Mouse (Mus musculus): ENCODE results near the gene Sytl3. TPM values are rescaled to one million over a fixed set of nuclear protein-coding genes. Genes with fewer than 3 reads are reported as not detected.
"Not testable (repeated sequence)": the region's sequence is repeated elsewhere in the genome, so short reads cannot be mapped to it uniquely, and the experiment has no call there.

Sytl3 gene
- total and polyA plus RNA-seq, 2 experiments from 2014 or later = 0.18 TPM; not detected in 1

- not testable (repeated sequence) for H3K9ac ChIP-seq (replicated peaks; ENCODE audit: low read depth, low read length); DNase-seq (ENCODE audit: low spot score); H3K36me3 ChIP-seq (replicated peaks; ENCODE audit: control insufficient read depth, insufficient read depth, low read length); H3K27me3 ChIP-seq (ENCODE audit: control insufficient read depth, insufficient read depth, low read length); H3K4me2 ChIP-seq (ENCODE audit: low read depth, low read length); H3K27ac ChIP-seq (ENCODE audit: low read depth); ATAC-seq (ENCODE audit: insufficient read depth, low read depth); H3K4me3 ChIP-seq (ENCODE audit: low read depth, low read length); H3K4me1 ChIP-seq (ENCODE audit: control insufficient read depth, insufficient read depth); H3K9me3 ChIP-seq (replicated peaks; ENCODE audit: control insufficient read depth, low read length)
- WGBS = 77% methylated on average over 10 of the region's 10 CpGs
Measured at GRCm38 (mm10) chr17:6640044-6640637, 18.8 kb upstream of the Sytl3 start.

DNA sequence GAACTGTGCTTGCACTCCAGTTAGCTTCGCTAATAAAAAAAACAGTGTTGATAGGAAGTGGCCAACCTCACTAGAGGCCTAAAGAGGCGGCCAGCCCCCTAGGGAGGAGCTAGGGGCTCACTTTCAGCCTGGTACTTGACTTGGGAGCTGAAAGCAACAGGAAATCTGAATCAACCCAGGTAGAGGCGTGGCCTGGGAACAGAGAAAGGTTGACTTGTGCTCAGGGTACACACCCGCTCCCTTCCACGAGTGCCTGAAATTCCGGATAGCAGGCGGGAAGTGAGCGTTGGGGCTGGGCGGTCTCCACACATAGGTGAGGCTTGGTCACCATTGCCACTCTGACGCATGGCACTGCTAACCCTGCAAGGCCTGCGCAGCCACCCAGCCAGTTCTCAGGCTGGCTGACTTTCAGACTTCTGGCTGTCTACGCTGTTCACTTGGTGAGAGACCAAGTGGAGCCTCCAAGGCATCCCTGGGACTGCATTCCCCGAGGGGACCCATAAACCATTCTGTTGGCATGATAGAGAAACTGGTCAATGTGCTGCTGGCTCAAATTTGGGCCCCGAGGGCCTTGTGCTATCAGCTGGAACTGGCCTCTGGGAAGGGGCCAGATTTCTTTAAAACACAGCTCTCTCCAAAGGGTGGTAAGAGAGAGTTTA is 18.0 kb upstream of the Sytl3 start:
- H3K9ac ChIP-seq (replicated peaks; ENCODE audit: low read depth, low read length); H3K27me3 ChIP-seq (ENCODE audit: control insufficient read depth, insufficient read depth, low read length); H3K27ac ChIP-seq (ENCODE audit: low read depth); H3K4me2 ChIP-seq (ENCODE audit: low read depth, low read length); H3K4me3 ChIP-seq (ENCODE audit: low read depth, low read length); DNase-seq (ENCODE audit: low spot score); H3K36me3 ChIP-seq (replicated peaks; ENCODE audit: control insufficient read depth, insufficient read depth, low read length); H3K4me1 ChIP-seq (ENCODE audit: control insufficient read depth, insufficient read depth); H3K9me3 ChIP-seq (replicated peaks; ENCODE audit: control insufficient read depth, low read length): not testable (repeated sequence)
- ATAC-seq (ENCODE audit: insufficient read depth, low read depth) = peak; percentile 67; the same call in 1 of the 2 replicates
- 73% methylated on average over 14 of the region's 14 CpGs for WGBS

DNA sequence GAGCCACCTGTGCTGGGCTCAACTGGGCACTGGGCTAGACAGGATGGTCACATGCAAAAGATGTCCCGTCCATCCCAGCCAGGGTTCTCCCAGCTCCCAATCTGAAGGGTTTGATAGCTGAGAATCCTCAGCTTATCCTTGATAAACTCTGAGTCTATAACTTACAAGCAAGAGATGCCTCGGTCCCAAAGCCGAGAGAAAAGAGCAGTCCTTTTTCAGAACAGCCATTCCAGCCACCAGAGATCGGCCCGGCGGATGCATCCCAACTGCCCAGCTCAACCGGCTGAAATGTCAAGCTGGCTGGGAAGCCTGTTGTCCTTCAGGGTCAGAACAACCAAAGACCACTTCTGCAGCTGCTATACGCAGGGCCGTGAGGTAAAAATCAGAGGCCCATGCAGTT is 14.7 kb upstream of the Sytl3 start:
- not testable (repeated sequence) for H3K27ac ChIP-seq (ENCODE audit: low read depth); ATAC-seq (ENCODE audit: insufficient read depth, low read depth); H3K27me3 ChIP-seq (ENCODE audit: control insufficient read depth, insufficient read depth, low read length); H3K4me3 ChIP-seq (ENCODE audit: low read depth, low read length); H3K4me1 ChIP-seq (ENCODE audit: control insufficient read depth, insufficient read depth); H3K36me3 ChIP-seq (replicated peaks; ENCODE audit: control insufficient read depth, insufficient read depth, low read length); H3K9ac ChIP-seq (replicated peaks; ENCODE audit: low read depth, low read length); H3K9me3 ChIP-seq (replicated peaks; ENCODE audit: control insufficient read depth, low read length); DNase-seq (ENCODE audit: low spot score); H3K4me2 ChIP-seq (ENCODE audit: low read depth, low read length)
- WGBS = 87% methylated on average over 7 of the region's 9 CpGs

GRCm38 (mm10) chr17:6644673-6645072 is 14.2 kb upstream of the Sytl3 start:
- H3K4me3 ChIP-seq (ENCODE audit: low read depth, low read length); ATAC-seq (ENCODE audit: insufficient read depth, low read depth); H3K27ac ChIP-seq (ENCODE audit: low read depth); H3K4me1 ChIP-seq (ENCODE audit: control insufficient read depth, insufficient read depth); H3K27me3 ChIP-seq (ENCODE audit: control insufficient read depth, insufficient read depth, low read length); DNase-seq (ENCODE audit: low spot score); H3K36me3 ChIP-seq (replicated peaks; ENCODE audit: control insufficient read depth, insufficient read depth, low read length); H3K9me3 ChIP-seq (replicated peaks; ENCODE audit: control insufficient read depth, low read length); H3K9ac ChIP-seq (replicated peaks; ENCODE audit: low read depth, low read length); H3K4me2 ChIP-seq (ENCODE audit: low read depth, low read length): not testable (repeated sequence)
- WGBS = 74% methylated on average over 4 of the region's 4 CpGs

DNA sequence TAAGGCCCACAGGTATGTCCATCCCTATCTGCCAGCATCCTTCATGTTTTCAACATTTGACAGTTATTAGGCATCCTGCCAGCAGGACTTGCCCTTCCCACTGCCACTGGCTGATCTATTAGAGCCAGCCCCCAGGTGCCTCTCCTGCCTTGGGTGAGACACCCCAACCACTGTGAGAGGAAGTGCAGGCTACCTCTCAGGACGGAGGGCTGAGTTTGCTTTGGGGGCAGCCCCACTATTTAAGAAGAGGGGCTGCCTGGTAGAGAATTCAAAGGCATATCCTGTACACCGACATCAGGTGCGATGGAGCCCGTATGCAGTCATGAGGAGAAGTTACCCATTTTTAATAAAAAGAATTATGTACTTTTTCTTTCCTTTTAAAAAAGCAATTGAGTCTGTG is 13.2 kb upstream of the Sytl3 start:
- H3K4me2 ChIP-seq (ENCODE audit: low read depth, low read length); ATAC-seq (ENCODE audit: insufficient read depth, low read depth); H3K27ac ChIP-seq (ENCODE audit: low read depth); DNase-seq (ENCODE audit: low spot score); H3K36me3 ChIP-seq (replicated peaks; ENCODE audit: control insufficient read depth, insufficient read depth, low read length); H3K27me3 ChIP-seq (ENCODE audit: control insufficient read depth, insufficient read depth, low read length); H3K9me3 ChIP-seq (replicated peaks; ENCODE audit: control insufficient read depth, low read length); H3K4me1 ChIP-seq (ENCODE audit: control insufficient read depth, insufficient read depth); H3K4me3 ChIP-seq (ENCODE audit: low read depth, low read length); H3K9ac ChIP-seq (replicated peaks; ENCODE audit: low read depth, low read length): not testable (repeated sequence)
- 79% methylated on average over 3 of the region's 4 CpGs for WGBS

DNA sequence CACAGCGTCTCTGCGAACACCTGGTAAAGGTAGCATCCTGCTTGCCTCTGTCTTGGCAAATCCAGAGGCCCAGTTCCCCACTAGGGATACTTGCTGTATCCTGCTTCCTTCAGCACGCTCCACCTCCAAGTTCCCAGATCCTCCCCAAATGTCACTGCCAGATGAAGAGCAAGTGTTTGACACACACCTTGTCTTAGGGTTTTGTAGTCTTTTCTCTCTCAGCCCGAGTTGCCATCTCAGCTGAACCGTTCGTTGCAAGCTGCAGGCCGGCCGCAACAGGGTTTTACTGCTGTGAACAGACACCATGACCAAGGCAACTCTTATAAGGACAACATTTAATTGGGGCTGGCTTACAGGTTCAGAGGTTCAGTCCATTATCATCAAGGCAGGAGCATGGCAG is 12.1 kb upstream of the Sytl3 start:
- H3K9me3 ChIP-seq (replicated peaks; ENCODE audit: control insufficient read depth, low read length); H3K27ac ChIP-seq (ENCODE audit: low read depth); H3K4me3 ChIP-seq (ENCODE audit: low read depth, low read length); H3K4me1 ChIP-seq (ENCODE audit: control insufficient read depth, insufficient read depth); H3K36me3 ChIP-seq (replicated peaks; ENCODE audit: control insufficient read depth, insufficient read depth, low read length); ATAC-seq (ENCODE audit: insufficient read depth, low read depth); H3K27me3 ChIP-seq (ENCODE audit: control insufficient read depth, insufficient read depth, low read length); DNase-seq (ENCODE audit: low spot score); H3K4me2 ChIP-seq (ENCODE audit: low read depth, low read length); H3K9ac ChIP-seq (replicated peaks; ENCODE audit: low read depth, low read length): not testable (repeated sequence)
- WGBS = 93% methylated on average over 7 of the region's 8 CpGs

DNA sequence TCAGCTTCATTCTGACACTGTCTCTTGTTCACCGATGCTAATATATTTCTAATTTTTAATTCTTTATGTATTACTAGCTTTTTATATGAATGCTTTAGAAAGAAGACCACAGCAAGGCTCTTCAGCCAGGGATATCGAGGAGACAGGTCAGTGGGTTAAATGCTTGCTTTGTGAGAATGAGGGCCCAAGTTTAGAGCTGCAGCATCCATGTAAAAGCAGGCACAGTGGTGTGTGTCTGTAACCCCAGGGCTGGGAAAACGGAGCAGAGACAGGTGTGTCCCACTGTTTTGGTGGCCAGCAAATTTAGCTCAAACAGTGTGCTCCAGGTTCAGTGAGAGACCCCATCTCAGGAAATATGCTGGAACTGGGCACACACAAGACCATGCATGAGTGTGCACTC is 11.4 kb upstream of the Sytl3 start:
- H3K9me3 ChIP-seq (replicated peaks; ENCODE audit: control insufficient read depth, low read length); H3K36me3 ChIP-seq (replicated peaks; ENCODE audit: control insufficient read depth, insufficient read depth, low read length): not testable (repeated sequence)
- 94% methylated on average over 3 of the region's 3 CpGs for WGBS

GRCm38 (mm10) chr17:6650904-6651565 is 7.9 kb upstream of the Sytl3 start:
- H3K36me3 ChIP-seq (replicated peaks; ENCODE audit: control insufficient read depth, insufficient read depth, low read length); H3K27me3 ChIP-seq (ENCODE audit: control insufficient read depth, insufficient read depth, low read length); H3K4me1 ChIP-seq (ENCODE audit: control insufficient read depth, insufficient read depth); H3K9ac ChIP-seq (replicated peaks; ENCODE audit: low read depth, low read length); H3K9me3 ChIP-seq (replicated peaks; ENCODE audit: control insufficient read depth, low read length); H3K4me3 ChIP-seq (ENCODE audit: low read depth, low read length); H3K27ac ChIP-seq (ENCODE audit: low read depth); DNase-seq (ENCODE audit: low spot score); ATAC-seq (ENCODE audit: insufficient read depth, low read depth); H3K4me2 ChIP-seq (ENCODE audit: low read depth, low read length): not testable (repeated sequence)
- WGBS = 86% methylated on average over 6 of the region's 7 CpGs

More for the DNA sequence above, 11.4 kb upstream of the Sytl3 start:
- not testable (repeated sequence) for H3K27me3 ChIP-seq (ENCODE audit: control insufficient read depth, insufficient read depth, low read length); DNase-seq (ENCODE audit: low spot score); H3K4me2 ChIP-seq (ENCODE audit: low read depth, low read length); H3K4me1 ChIP-seq (ENCODE audit: control insufficient read depth, insufficient read depth); H3K9ac ChIP-seq (replicated peaks; ENCODE audit: low read depth, low read length); ATAC-seq (ENCODE audit: insufficient read depth, low read depth); H3K4me3 ChIP-seq (ENCODE audit: low read depth, low read length); H3K27ac ChIP-seq (ENCODE audit: low read depth)
